Mouse (Mus musculus) thymus, adult 18-20 months (tissue): ENCODE measurements around the gene Gng4.
"Not testable (repeated sequence)": the region's sequence is repeated elsewhere in the genome, so short reads cannot be mapped to it uniquely, and the experiment has no call there.

Experiments
- DNase-seq, 2 experiments: peaks; one replicate each; pipeline ENCODE4 v3.0.0; 2022; ENCODE audit warnings: mixed read lengths in 2 of 2

The Gng4 gene

GRCm38 (mm10) chr13:13783894-13784419, at the start of gene Gng4:
Gng4 (plus strand) TSS chr13:13784059.
- DNase-seq = peak; percentile 22 to 32

- no peak for DNase-seq
Observed at GRCm38 (mm10) chr13:13739232-13739631, 44.6 kb upstream of the Gng4 start.

- no peak for DNase-seq
Observed at GRCm38 (mm10) chr13:13745911-13746310, 37.9 kb upstream of the Gng4 start.

GRCm38 (mm10) chr13:13775778-13776494, 7.9 kb upstream of the Gng4 start:
- DNase-seq = no peak

GRCm38 (mm10) chr13:13777052-13777451, 6.8 kb upstream of the Gng4 start:
- no peak for DNase-seq

- DNase-seq = no peak
Observed at GRCm38 (mm10) chr13:13777696-13778095, 6.2 kb upstream of the Gng4 start.

- no peak for DNase-seq
Observed at GRCm38 (mm10) chr13:13778837-13779458, 4.9 kb upstream of the Gng4 start.

GRCm38 (mm10) chr13:13780271-13780670, 3.6 kb upstream of the Gng4 start:
- no peak for DNase-seq

GRCm38 (mm10) chr13:13781026-13781425, 2.8 kb upstream of the Gng4 start:
- no peak for DNase-seq

GRCm38 (mm10) chr13:13783296-13783695, 563 bp upstream of the Gng4 start:
- no peak for DNase-seq

- DNase-seq = no peak
Observed at GRCm38 (mm10) chr13:13784420-13784936, 619 bp downstream of the Gng4 start.

- DNase-seq = no peak
Observed at GRCm38 (mm10) chr13:13784981-13785783, 1.3 kb downstream of the Gng4 start.

- DNase-seq = no peak
Observed at GRCm38 (mm10) chr13:13786971-13787370, 3.1 kb downstream of the Gng4 start.

- no peak for DNase-seq
Observed at GRCm38 (mm10) chr13:13788070-13788469, 4.2 kb downstream of the Gng4 start.

- no peak for DNase-seq
Observed at GRCm38 (mm10) chr13:13791981-13792380, 8.1 kb downstream of the Gng4 start.

GRCm38 (mm10) chr13:13795166-13795832, 11.4 kb downstream of the Gng4 start:
- no peak for DNase-seq

GRCm38 (mm10) chr13:13796082-13796481, 12.2 kb downstream of the Gng4 start:
- DNase-seq = no peak

- not testable (repeated sequence) for DNase-seq
Observed at GRCm38 (mm10) chr13:13797816-13798215, 14.0 kb downstream of the Gng4 start.

- DNase-seq = no peak
Observed at GRCm38 (mm10) chr13:13798775-13799174, 14.9 kb downstream of the Gng4 start.

GRCm38 (mm10) chr13:13808337-13809132, 24.7 kb downstream of the Gng4 start:
- DNase-seq = peak; percentile 13 to 39

GRCm38 (mm10) chr13:13810885-13811284, 27.0 kb downstream of the Gng4 start:
- no peak for DNase-seq

GRCm38 (mm10) chr13:13818696-13819095, 34.8 kb downstream of the Gng4 start:
- DNase-seq = no peak
